Mouse (Mus musculus): ENCODE measurements around the gene Il1r1. TPM values are rescaled to one million over a fixed set of nuclear protein-coding genes. Genes with fewer than 3 reads are reported as not detected.

Gene Il1r1
- polyA plus RNA-seq, 1 experiment from 2014 or later = 5.0 TPM

DNA sequence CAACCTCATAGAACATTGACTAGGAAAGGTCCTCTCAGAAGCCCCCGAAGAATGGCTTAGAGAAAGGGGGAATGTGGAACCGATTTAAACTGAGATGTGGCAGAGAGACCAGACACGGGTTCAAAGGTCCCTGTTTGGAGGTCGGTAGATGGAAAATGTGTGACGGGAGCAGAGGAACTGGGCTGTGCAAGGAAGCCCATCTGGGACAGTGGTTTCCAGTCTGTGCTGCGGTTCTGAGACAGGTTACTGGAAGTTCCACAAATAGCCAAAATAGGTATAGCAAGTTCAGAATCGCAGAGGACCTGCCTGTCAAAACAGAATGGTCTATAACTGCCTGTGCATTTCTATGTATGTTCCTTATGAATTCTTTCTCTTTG lies 38.2 kb downstream of the Il1r1 start:
- no peak for ATAC-seq
- no peaks in the 10 kb centered on the region for H3K36me3 ChIP-seq (ENCODE audit: control insufficient read depth, insufficient read depth, low read length)

DNA sequence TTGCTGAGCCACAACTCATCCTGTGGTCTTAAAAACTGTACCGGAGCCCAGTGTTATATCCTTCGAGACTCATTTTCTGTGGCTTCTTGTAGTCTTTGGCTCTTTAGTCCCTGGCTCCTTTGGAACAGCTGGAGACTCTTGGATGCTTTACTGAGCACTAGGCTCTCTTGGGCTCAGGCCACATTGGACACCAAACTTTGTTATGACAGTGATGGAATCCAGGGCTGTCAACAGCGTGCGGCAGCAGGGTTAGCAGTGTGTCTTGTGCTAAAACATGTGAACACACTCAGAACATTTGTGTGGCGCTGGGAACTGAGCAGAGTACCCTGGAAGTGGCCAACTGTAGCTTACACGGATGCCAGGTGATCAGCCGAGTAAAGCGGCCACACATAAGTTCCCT lies 38.8 kb downstream of the Il1r1 start:
- no peak for ATAC-seq
- no peak overlapping the region for H3K27ac ChIP-seq (ENCODE audit: low read length)
- peaks cover 8% of the 10 kb centered on the region; the same call in 1 of the 2 replicates for H3K4me1 ChIP-seq (ENCODE audit: control insufficient read depth, insufficient read depth, low read length)
- H3K4me2 ChIP-seq (ENCODE audit: low read depth, low read length) = no peak overlapping the region
- WGBS = 83% methylated on average over 8 of the region's 8 CpGs
- H3K36me3 ChIP-seq (ENCODE audit: control insufficient read depth, insufficient read depth, low read length) = no peaks in the 10 kb centered on the region
- no peak overlapping the region for H3K4me3 ChIP-seq (ENCODE audit: low read length)
- H3K9ac ChIP-seq (ENCODE audit: low read depth, low read length) = no peak overlapping the region
- no peaks in the 10 kb centered on the region for H3K27me3 ChIP-seq (replicated peaks; ENCODE audit: control insufficient read depth, insufficient read depth, low read length)
- H3K9me3 ChIP-seq (ENCODE audit: control insufficient read depth, low read length) = no peaks in the 10 kb centered on the region

More for the DNA sequence above, 38.2 kb downstream of the Il1r1 start:
- peaks cover 8% of the 10 kb centered on the region; the same call in 1 of the 2 replicates for H3K4me1 ChIP-seq (ENCODE audit: control insufficient read depth, insufficient read depth, low read length)
- 71% methylated on average over 7 of the region's 7 CpGs for WGBS
- H3K9me3 ChIP-seq (ENCODE audit: control insufficient read depth, low read length) = no peaks in the 10 kb centered on the region
- no peak overlapping the region for H3K27ac ChIP-seq (ENCODE audit: low read length)
- H3K4me3 ChIP-seq (ENCODE audit: low read length) = no peak overlapping the region
- no peaks in the 10 kb centered on the region for H3K27me3 ChIP-seq (replicated peaks; ENCODE audit: control insufficient read depth, insufficient read depth, low read length)
- H3K4me2 ChIP-seq (ENCODE audit: low read depth, low read length) = no peak overlapping the region
- no peak overlapping the region for H3K9ac ChIP-seq (ENCODE audit: low read depth, low read length)

DNA sequence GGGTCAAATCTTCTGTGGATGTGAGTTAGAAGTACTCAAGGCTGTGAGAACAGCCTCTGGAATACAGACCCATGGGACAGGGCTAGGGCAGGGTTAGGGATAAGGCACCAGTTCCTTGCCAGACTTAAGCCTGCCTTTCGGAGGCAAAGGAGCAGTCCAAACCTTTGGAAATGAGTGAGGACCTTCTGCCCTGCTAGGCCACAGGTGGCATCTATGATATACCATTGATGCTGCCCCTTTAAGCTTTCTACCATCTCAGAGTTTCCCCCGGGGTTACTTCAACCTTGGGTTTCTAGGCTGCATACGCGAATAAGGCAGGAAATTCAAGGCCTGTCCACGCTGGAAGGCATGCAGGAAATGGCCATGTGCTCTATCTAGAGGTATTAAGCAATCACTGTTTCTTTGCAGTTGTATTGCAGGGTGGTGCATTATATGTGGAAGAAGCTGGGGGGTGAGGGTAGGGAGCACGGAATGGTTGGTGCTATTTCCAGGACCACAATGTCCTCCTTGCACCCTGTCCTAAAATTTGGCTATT lies 40.5 kb downstream of the Il1r1 start:
- Histone ChIP-seq H3K9ac (ENCODE audit: low read depth, low read length) (no peak overlapping the region), H3K27me3 (replicated peaks; ENCODE audit: control insufficient read depth, insufficient read depth, low read length) (no peaks in the 10 kb centered on the region), H3K36me3 (ENCODE audit: control insufficient read depth, insufficient read depth, low read length) (no peaks in the 10 kb centered on the region), H3K27ac (ENCODE audit: low read length) (no peak overlapping the region), H3K9me3 (ENCODE audit: control insufficient read depth, low read length) (no peaks in the 10 kb centered on the region), H3K4me3 (ENCODE audit: low read length) (no peak overlapping the region), H3K4me1 (ENCODE audit: control insufficient read depth, insufficient read depth, low read length) (peaks cover 8% of the 10 kb centered on the region; the same call in 1 of the 2 replicates), H3K4me2 (ENCODE audit: low read depth, low read length) (no peak overlapping the region)
- ATAC-seq = no peak
- 60% methylated on average over 6 of the region's 6 CpGs for WGBS

DNA sequence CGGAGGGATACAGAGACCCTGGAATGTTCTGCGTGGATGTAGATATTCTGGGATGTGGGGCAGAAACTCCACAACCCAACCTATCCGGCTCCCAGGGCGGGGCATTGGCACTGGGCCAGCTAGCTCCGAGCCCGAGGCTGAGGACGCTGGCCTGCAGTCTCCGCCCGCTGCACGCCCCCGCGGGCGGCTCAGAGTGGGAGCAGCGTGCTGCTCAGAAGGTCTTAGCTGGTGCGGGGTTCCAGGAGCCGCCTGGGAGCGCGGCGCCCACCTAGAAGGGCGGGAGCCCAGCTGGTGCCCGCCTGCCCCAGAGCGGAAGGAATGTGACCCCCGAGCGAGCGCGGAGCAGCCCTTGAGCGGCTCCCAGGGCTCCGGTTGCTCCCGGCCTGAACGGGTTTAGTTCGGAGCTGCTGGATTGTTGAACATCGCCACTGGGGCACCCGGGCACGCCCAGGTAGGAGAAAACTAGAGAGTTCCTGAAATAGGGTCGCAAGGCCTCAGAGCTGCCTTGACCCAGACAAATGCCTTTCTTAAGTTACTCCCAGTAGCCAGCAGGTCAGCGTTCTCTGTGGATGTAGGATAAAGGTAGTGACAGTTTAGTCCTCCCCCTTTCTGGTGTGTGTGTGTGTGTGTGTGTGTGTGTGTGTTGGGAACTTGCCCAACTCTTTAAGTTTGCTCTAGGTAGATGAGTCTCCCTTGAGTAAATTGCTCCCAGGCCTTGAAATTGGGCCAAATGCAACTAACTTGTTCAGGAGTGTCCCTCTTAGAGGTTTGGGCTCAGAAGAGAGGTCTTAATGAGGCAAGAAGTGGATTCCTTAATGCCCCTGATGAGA lies 41.8 kb downstream of the Il1r1 start:
- WGBS = 1% methylated on average over 36 of the region's 36 CpGs
- peak overlapping the region; percentile 73 for H3K9ac ChIP-seq (ENCODE audit: low read depth, low read length)
- H3K36me3 ChIP-seq (ENCODE audit: control insufficient read depth, insufficient read depth, low read length) = no peaks in the 10 kb centered on the region
- peak overlapping the region; percentile 39 for H3K27ac ChIP-seq (ENCODE audit: low read length)
- H3K4me3 ChIP-seq (ENCODE audit: low read length) = peak overlapping the region; percentile 69
- no peaks in the 10 kb centered on the region for H3K27me3 ChIP-seq (replicated peaks; ENCODE audit: control insufficient read depth, insufficient read depth, low read length)
- ATAC-seq = peak; percentile 92
- peak overlapping the region; percentile 91 for H3K4me2 ChIP-seq (ENCODE audit: low read depth, low read length)
- H3K4me1 ChIP-seq (ENCODE audit: control insufficient read depth, insufficient read depth, low read length) = peaks cover 8% of the 10 kb centered on the region; the same call in 1 of the 2 replicates
- no peaks in the 10 kb centered on the region for H3K9me3 ChIP-seq (ENCODE audit: control insufficient read depth, low read length)

DNA sequence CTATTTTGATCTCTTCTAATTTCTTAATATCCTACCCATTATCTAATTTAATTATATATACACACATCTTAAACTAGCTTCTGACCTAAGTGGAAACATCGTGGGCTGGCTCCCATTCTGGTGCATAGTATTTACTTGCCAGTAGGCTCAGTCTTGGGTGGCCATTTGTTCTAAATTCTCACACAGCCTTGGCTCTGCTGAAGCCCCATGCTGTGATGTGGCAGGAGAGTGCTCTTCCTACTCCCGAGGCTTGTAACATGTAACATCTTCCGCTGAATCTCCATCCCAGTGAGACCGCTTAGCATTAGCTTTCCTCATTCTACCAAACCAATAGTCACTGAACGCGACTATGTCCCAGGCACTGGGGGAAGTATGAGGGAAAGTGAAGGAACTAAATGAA lies 43.0 kb downstream of the Il1r1 start:
- Histone ChIP-seq H3K4me2 (ENCODE audit: low read depth, low read length) (0 out of 2 replicates have a peak overlapping the region, but pooled peaks have one; percentile 91), H3K4me1 (ENCODE audit: control insufficient read depth, insufficient read depth, low read length) (peaks cover 8% of the 10 kb centered on the region; the same call in 1 of the 2 replicates), H3K9ac (ENCODE audit: low read depth, low read length) (no peak overlapping the region), H3K36me3 (ENCODE audit: control insufficient read depth, insufficient read depth, low read length) (no peaks in the 10 kb centered on the region), H3K27ac (ENCODE audit: low read length) (no peak overlapping the region), H3K27me3 (replicated peaks; ENCODE audit: control insufficient read depth, insufficient read depth, low read length) (no peaks in the 10 kb centered on the region), H3K9me3 (ENCODE audit: control insufficient read depth, low read length) (no peaks in the 10 kb centered on the region), H3K4me3 (ENCODE audit: low read length) (no peak overlapping the region)
- 89% methylated on average over 6 of the region's 6 CpGs for WGBS
- ATAC-seq = no peak

DNA sequence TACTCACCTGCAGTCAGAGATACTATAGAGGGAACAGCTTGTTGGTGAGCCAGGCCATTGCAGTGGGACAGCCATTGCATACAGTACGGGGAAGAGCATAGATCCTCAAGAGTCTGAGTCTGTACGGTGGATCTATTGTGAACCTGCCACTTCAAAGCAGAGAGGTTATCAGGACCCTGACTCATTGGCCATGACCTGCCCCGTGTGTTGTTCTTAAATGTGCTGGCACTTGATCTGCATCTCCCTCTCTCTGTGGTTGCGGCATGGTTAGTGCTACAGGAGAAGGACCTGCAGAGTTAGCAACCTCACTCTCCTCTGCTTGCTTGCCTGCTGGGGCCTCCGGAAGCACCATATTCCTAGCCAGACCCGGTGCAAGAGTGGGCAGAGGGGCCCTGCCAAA lies 43.7 kb downstream of the Il1r1 start:
- Histone ChIP-seq H3K36me3 (ENCODE audit: control insufficient read depth, insufficient read depth, low read length) (no peaks in the 10 kb centered on the region), H3K27me3 (replicated peaks; ENCODE audit: control insufficient read depth, insufficient read depth, low read length) (no peaks in the 10 kb centered on the region), H3K4me3 (ENCODE audit: low read length) (no peak overlapping the region), H3K4me2 (ENCODE audit: low read depth, low read length) (no peak overlapping the region), H3K9me3 (ENCODE audit: control insufficient read depth, low read length) (no peaks in the 10 kb centered on the region), H3K4me1 (ENCODE audit: control insufficient read depth, insufficient read depth, low read length) (peaks cover 8% of the 10 kb centered on the region; the same call in 1 of the 2 replicates), H3K9ac (ENCODE audit: low read depth, low read length) (no peak overlapping the region), H3K27ac (ENCODE audit: low read length) (no peak overlapping the region)
- no peak for ATAC-seq
- 70% methylated on average over 6 of the region's 6 CpGs for WGBS

DNA sequence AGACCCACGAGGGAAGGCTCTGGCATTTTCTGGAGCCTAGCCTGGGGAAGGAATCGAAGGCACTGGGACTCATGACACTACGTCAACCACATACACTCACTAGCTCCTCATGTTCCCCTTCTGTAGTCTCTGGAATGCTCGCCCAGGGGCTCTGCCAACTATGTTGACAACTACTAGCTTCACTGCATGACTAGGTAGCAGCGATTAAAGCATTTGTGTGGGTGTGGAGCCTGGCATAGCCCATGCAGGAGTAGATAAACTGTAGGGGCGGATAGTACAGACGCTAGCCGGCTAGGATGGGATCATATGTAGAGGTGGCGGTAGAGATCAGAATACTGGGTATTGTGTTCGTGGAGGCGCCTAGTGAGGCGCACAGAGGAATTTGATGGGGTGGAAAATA lies 45.5 kb downstream of the Il1r1 start:
- Histone ChIP-seq H3K36me3 (ENCODE audit: control insufficient read depth, insufficient read depth, low read length) (no peaks in the 10 kb centered on the region), H3K4me2 (ENCODE audit: low read depth, low read length) (no peak overlapping the region), H3K9me3 (ENCODE audit: control insufficient read depth, low read length) (no peaks in the 10 kb centered on the region), H3K9ac (ENCODE audit: low read depth, low read length) (no peak overlapping the region), H3K27me3 (replicated peaks; ENCODE audit: control insufficient read depth, insufficient read depth, low read length) (no peaks in the 10 kb centered on the region), H3K4me1 (ENCODE audit: control insufficient read depth, insufficient read depth, low read length) (peaks cover 8% of the 10 kb centered on the region), H3K4me3 (ENCODE audit: low read length) (no peak overlapping the region), H3K27ac (ENCODE audit: low read length) (no peak overlapping the region)
- ATAC-seq = no peak
- 93% methylated on average over 12 of the region's 12 CpGs for WGBS

DNA sequence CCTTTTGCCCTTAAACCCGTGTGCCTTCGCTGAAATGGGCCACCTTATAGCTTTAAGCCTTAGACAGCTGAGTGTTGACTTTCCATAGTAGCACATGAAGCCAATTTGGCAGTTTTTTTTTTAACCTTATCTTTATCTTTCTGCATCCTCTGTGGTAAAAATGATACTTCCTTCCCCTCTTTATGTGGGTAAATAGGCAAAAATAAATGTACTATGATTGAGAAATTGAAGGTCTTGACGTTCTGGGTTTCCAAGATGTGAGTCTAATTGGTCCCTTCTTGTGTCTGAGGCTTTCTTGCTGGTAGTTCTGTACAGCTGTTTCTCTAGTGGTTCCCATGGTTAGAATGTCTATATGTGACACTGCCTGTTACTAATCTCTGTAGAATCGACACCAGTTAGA lies 46.2 kb downstream of the Il1r1 start:
- ATAC-seq = no peak
- 76% methylated on average over 4 of the region's 4 CpGs for WGBS
- H3K27ac ChIP-seq (ENCODE audit: low read length) = no peak overlapping the region

DNA sequence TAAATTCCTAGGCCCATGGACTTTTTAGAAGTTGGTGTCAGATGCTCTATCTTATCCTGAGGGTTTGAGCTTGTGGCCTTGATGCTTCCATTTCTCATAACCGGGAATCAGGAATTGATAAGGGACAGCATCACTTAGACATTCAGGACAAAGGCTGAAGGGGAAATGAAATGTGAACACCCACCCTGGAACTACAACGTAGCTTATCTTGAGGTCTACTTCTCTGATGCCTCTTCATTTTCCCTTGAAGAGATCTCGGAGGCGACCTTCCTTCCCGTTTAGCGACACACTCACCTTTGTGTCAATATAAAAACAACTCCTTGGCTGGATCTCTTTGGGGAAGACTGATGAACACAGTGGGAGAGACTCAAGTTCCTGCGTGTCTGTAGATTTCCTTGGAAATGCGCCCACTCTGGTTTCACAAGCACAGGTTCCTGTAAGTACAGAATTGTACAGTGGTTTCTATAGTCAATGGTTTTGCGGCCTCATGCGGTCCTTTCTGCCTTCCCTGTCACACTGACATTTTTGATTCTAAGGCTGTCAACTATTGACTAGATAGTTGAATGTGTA lies 46.7 kb downstream of the Il1r1 start:
- H3K27ac ChIP-seq (ENCODE audit: low read length) = no peak overlapping the region
- H3K4me3 ChIP-seq (ENCODE audit: low read length) = no peak overlapping the region
- H3K4me1 ChIP-seq (ENCODE audit: control insufficient read depth, insufficient read depth, low read length) = peaks cover 3% of the 10 kb centered on the region
- ATAC-seq = no peak
- H3K36me3 ChIP-seq (ENCODE audit: control insufficient read depth, insufficient read depth, low read length) = no peaks in the 10 kb centered on the region
- no peaks in the 10 kb centered on the region for H3K9me3 ChIP-seq (ENCODE audit: control insufficient read depth, low read length)
- H3K9ac ChIP-seq (ENCODE audit: low read depth, low read length) = no peak overlapping the region
- H3K4me2 ChIP-seq (ENCODE audit: low read depth, low read length) = no peak overlapping the region
- WGBS = 91% methylated on average over 10 of the region's 10 CpGs
- no peaks in the 10 kb centered on the region for H3K27me3 ChIP-seq (replicated peaks; ENCODE audit: control insufficient read depth, insufficient read depth, low read length)

More for the DNA sequence above, 46.2 kb downstream of the Il1r1 start:
- Histone ChIP-seq H3K9ac (ENCODE audit: low read depth, low read length) (no peak overlapping the region), H3K4me2 (ENCODE audit: low read depth, low read length) (no peak overlapping the region), H3K36me3 (ENCODE audit: control insufficient read depth, insufficient read depth, low read length) (no peaks in the 10 kb centered on the region), H3K4me1 (ENCODE audit: control insufficient read depth, insufficient read depth, low read length) (peaks cover 6% of the 10 kb centered on the region), H3K9me3 (ENCODE audit: control insufficient read depth, low read length) (no peaks in the 10 kb centered on the region), H3K4me3 (ENCODE audit: low read length) (no peak overlapping the region), H3K27me3 (replicated peaks; ENCODE audit: control insufficient read depth, insufficient read depth, low read length) (no peaks in the 10 kb centered on the region)
